Mouse (Mus musculus): ENCODE measurements around the gene Gm20696. TPM values are rescaled to one million over a fixed set of nuclear protein-coding genes. Genes with fewer than 3 reads are reported as not detected.

Gm20696 gene
- total RNA-seq, 2 experiments from 2014 or later: 2.9 to 5.0 TPM

DNA sequence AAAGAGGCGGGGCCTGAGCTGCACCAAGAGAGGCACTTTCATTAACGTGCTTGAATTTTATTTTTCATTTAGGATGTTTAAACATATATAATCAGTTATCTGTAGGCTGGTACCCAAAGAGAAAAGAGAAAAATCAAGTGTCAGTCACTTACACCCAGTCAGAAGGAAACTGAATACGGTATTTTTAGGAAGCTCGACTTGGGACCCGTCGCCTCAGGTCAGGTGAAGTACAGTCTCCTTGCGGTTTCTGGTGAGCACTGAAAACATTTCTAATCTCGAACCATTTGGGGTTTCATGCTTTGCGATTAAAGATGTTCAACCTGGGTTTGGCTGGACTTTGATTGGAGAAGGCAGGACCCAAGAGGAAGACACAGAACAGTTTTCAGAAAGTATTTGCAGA is 385.2 kb downstream of the Gm20696 start:
- ATAC-seq (replicated peaks; ENCODE audit: low FRiP score, poor library complexity, severe bottlenecking): no peak

DNA sequence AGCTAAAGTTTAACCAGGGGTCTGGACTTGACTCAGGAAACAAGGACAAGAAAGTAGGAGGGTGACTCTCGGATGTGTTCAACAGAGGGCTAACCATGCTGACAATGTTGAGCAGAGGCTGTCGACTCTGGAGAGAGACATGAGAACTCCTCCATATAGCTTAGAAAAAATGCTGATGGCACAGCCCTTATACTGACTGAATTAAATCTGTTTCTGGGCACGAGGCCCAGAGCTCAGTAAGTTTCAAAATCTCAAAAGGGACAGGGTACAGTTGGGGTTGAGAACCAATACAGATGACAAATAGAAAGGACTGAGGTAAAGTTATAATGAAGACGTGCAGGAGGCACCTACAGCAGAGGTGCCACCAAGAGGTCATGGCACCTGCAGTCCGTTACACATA is 386.0 kb downstream of the Gm20696 start:
- ATAC-seq (replicated peaks; ENCODE audit: low FRiP score, poor library complexity, severe bottlenecking): no peak

DNA sequence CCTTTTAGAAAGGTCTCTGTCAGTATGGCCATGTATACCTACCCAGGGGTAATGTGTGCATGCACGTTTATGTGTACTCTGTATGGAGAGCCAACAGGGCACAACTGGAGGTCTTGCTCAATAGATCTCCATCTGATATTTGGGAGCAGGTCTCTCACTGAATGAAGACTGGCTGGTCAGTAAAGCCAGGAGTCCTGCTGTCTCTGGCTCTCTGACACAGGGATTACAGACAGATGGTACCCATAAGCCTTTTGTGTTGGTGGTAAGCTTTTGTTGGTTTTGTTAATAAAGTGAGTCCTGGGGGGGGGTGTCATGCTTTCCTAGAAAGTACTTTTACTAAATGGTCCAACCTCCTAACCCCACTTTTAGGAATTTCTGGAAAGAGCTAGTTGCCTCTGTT is 389.3 kb downstream of the Gm20696 start:
- ATAC-seq (replicated peaks; ENCODE audit: low FRiP score, poor library complexity, severe bottlenecking): no peak

DNA sequence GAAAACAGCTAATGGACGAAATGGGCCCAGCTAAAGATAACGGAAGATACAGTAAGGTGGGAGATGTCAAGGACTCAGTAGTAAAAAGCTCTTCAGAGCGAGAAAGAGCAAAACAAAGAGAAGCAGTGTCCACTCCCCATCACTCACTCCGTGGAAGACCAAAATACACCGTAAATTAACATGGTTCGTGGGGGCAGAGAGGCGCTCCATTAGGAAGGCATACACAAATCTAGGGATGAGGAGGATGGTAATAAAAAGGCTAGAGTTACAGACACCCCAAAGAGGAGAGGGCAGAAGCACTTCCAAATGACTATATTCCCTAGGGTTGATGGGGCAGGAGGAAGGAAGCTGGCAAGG is 390.3 kb downstream of the Gm20696 start:
- no peak for ATAC-seq (replicated peaks; ENCODE audit: low FRiP score, poor library complexity, severe bottlenecking)

DNA sequence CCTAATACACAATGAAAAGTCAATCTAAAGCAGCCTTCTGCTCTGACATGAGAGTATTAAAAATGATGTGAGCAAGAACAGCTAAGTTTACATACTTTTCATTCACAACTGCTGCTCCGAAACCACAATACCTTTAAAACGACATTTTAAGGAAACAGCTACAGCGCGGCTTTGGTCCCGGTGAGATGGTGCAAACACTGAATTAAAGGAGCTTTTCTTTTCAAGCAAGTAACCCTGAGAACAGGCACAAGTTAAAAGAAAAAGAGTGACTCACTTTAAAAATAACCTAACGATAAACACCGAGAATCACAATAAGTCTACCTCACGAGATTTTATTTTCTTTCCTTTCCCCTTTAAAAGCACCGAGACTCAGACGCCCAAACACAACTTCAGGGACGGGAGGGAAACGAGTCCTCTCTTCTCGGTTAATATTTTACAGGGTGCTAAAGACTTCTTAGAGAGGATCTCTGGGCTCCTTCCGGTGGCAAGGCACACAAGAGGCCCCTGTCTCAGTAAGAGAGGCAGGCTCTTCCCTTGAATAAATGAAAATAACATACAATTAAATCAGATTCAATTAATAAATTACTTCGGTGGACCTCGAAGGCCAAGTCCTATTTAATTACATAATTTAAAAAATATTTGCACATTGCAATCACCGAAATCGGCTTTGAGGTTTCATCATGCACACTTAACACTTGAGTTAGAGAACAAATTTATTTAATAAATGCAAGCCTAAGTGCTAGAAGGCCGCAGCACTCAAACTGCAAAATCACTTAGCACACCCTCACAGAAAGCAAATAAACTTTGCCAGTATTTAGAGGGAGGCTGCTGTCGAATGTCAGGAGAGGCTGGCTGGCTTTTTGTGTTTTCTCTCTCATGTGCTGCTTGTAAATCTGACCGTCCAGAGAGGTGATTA is 391.0 kb downstream of the Gm20696 start:
- no peak for ATAC-seq (replicated peaks; ENCODE audit: low FRiP score, poor library complexity, severe bottlenecking)

DNA sequence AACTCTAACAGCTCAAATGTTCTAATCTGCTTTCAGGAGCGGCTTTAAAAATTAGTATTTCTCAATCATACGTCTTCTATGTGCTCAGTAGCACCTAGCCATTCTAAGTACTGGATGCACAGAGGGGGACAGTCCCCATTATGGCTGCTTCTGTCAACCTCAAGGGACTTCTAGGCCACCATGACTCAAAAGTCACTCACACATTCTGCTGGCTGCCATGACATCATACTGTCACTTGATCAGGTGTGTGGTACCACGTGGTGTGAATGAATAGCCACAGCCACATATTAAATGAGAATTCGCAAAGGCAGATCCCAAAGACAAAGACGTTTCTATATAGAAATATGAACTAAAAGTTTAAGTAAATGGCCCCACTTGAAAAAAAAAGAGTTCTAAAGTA is 391.9 kb downstream of the Gm20696 start:
- no peak for ATAC-seq (replicated peaks; ENCODE audit: low FRiP score, poor library complexity, severe bottlenecking)

DNA sequence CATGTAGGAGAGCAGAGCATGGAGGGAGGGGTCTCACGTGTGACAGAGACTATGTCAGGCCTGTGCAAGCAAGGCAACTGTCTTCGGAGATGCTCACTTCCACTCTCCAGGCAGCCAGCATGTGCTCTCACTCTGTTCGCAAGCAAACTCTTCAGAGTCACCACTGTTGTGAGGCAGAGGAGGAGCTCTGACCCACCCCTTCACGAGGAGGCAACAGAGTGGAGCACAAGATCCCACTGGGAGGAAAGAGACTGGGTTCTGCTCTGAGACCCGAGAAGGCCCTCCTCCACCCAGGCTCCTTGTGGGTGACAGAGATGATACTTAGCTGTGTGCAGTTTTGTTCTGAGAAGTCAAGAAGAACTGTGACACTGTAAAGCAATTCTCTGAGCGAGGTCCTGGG is 392.4 kb downstream of the Gm20696 start:
- no peak for ATAC-seq (replicated peaks; ENCODE audit: low FRiP score, poor library complexity, severe bottlenecking)

DNA sequence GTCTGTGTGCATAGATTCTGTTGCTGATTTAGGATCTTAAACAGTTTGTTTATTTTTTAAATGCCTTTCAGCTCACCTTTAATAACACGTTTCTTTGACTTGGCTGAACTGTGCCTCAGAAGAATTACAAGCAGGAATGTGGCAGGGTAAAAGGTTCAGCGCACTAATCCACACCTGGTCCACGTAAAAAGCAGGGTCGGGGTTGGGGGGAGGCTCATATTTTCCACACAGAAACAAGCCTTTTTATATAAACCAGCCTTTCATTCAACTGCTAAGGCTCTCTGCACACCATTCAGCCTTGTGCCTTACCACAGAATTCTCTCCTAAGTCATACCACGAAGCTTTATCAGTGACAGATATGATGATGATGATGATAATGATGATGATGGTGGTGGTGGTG is 393.4 kb downstream of the Gm20696 start:
- ATAC-seq (replicated peaks; ENCODE audit: low FRiP score, poor library complexity, severe bottlenecking): no peak

DNA sequence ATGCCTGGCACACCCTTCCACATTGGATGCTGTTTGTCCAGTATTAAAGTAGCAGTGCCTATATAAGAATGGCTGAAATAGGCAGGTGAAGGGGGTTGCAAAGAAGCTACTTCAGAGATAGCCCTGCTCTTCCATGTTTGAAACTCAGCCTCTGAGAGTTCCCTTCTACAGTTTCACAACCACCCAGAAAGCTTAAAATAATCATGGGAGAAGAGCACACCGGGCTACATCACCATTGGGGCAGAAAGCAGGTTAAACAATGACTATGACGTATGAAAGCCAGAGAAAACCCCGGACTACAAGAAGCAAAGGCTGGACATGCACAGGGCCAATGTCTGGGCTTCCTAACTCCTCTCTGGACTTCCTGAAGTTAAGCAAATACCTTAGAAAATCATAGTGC is 394.4 kb downstream of the Gm20696 start:
- ATAC-seq (replicated peaks; ENCODE audit: low FRiP score, poor library complexity, severe bottlenecking): no peak

DNA sequence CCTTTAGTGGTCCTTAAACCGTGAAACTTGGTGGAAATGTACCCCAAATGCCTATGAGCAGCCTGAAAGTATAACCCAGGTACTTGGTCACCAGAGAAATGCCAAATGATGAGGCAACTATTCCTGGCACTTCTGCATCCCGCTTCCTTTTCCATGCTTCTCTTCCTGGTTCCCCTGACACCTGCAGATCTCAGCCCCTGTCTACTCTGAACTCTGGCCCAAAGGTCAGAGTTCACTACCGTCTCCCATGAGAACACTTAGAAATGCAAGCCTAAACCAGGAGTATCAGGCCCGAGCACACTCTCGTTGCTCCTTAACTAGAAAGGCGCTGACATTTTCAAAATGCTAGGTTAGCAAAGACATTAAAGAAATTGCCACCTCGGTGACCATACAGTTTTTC is 394.9 kb downstream of the Gm20696 start:
- ATAC-seq (replicated peaks; ENCODE audit: low FRiP score, poor library complexity, severe bottlenecking): no peak

DNA sequence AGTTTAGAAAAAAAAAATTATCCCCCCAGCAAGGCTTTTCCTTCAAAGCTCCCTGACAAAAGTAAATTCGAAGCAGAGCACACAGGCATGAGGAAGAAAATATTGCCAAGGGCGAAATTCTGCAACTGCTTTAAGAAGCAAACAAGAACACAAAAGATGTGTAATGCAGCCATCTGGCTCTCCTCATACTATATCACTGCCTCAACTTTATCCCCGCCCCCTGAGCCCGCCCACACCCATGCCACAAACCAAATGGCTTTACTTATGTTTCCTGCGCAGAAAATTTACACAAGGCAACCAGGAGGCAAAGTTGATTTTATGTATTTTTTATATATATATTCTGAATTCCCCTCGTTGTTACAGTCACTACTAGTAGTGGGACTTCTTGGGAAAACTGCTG is 396.7 kb downstream of the Gm20696 start:
- ATAC-seq (replicated peaks; ENCODE audit: low FRiP score, poor library complexity, severe bottlenecking): no peak

DNA sequence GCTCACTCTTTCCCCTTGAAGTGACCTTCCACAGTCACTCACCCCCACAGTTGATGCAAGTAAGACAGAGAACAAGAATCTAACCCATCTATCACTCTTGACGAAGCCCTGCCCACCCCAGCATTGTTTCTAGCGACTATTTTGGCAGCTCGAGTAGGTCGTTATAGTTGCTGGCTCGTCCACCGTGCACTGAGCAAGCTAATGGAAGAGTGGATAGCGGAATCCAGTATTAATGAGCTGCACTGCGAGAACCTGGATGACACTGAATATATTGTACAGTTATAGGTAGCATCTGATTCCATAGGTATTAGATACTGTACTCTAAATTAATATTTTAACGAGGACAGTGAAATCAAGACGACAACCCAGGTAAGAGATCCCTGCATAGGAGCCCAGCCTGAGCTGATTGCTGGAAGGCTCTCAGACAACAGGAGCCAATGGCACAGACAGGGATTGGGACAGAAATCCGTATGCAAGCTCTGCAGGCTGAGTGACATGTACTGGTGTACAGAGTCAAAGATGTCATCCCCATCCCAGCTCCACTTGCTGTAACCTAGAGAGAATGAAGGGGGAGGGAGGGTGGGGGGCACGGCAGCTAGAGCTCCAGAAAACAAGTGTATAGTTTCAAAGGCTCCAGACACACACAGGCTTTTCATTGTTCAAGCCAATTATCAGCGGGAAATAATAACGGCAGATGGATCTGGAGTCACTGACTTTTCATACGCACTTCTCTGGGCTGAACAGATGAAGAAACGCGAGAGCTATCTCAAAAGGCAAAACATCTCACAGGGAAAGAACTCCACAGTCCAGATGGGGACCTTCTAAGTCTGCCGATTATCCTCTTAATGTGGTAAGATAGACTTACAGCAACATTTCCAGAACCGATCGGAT is 398.2 kb downstream of the Gm20696 start:
- no peak for ATAC-seq (replicated peaks; ENCODE audit: low FRiP score, poor library complexity, severe bottlenecking)

DNA sequence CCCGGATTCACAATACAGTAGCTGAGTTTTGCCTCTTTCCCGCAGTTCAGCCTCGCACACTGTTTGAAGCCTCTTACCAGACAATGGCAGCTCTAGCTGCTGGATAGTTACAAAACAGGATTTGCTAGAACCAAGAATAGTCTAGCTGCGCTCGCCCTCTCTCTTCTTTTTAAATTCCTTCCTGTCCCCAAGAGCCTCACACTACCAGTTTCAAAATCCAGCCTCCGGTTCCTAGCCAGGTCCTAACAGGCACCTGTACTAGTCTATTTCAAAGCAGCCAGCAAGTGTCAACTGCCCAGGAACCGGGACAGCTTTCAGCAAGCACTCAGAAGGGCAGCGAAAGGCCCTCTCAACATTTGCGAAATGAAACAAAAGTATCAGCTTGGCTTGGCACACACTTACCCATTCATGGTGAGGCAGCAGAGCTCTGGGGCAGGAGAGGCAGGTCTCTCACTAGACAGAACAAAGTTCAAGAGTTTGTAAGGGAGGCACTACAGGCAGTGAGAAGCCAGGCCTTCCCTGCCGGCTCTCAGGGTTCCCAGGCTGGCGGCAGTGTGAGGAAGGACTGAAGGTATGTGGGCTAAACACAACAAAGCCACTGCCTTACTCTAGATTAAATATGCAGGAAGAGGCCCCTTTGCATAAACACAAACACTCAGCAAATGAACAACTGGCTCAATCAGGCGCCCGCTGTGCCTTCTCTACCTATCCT is 400.5 kb downstream of the Gm20696 start:
- ATAC-seq (replicated peaks; ENCODE audit: low FRiP score, poor library complexity, severe bottlenecking): no peak

DNA sequence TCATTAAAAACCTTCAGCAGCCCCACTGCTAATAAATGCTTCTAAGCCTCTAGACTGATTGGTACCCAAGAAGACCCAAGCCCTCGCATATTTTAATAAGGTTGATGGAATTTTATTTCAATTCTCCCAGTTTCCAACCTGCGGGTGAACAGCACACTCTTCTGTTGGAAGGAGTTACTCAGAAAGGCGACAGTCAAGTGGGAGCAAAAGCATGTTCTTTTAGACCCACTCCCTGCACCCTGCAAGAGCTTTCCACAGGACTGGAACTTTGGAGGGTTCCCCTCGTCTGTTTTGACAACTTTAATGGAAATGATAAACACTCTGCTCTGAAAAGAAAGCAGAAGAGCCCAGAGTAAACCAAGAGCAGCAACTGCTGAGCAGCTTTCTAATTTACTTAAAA is 401.4 kb downstream of the Gm20696 start:
- ATAC-seq (replicated peaks; ENCODE audit: low FRiP score, poor library complexity, severe bottlenecking): no peak

DNA sequence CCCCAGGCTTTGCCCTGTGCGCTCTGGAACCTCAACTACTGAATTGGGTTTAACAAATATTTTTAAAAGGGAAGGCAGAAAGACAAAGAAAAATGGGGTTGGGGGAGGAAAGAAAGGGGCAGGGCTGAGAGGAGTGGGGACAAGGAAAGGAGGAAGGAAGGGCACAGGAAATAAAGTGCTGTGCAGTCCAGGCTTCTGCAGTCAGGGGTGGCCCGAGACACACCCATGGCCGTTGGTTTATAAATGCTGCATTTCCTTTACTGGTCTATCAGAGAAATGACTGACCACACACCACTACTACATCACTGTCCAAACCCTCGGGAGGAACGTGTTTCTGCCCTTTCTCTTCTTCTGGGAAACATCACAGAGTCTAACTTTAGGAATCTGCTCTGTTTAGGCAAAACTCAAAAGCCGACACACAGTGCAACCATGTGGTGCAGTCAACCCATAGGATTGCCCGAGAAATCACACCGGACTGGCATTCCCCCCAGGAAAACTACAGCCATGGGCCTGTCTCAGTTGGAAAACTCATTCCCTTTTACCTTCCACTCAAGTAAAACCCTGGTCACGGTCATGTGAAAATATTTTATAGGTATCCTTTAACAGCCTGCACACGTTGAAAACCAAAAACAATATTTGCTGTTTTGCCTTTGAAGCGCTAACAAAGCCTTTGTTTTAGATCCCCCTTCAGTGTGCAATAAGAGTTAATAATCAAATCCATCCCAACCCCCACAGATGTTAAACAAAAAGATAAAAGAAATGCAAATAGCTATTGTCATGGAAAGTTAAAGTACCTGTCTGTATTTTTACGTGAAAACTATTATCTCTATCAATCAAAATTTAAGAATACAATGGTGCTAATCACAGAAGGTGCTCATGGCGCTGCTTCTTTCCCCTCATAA is 402.2 kb downstream of the Gm20696 start:
- no peak for ATAC-seq (replicated peaks; ENCODE audit: low FRiP score, poor library complexity, severe bottlenecking)

DNA sequence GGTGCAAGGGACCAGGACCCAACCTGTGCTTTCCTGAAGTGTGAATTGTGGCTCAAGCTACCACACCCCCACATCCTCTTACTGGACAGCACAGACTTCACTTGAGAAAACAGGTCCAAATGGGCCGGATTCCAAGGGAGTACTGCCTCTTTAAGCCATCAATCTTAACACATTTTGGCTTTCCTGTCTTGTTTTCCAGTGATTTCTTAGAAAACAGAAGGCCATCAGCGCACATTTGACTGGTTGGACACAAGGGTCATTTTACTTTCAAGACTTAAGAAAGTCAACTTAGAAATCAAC is 402.8 kb downstream of the Gm20696 start:
- no peak for ATAC-seq (replicated peaks; ENCODE audit: low FRiP score, poor library complexity, severe bottlenecking)

DNA sequence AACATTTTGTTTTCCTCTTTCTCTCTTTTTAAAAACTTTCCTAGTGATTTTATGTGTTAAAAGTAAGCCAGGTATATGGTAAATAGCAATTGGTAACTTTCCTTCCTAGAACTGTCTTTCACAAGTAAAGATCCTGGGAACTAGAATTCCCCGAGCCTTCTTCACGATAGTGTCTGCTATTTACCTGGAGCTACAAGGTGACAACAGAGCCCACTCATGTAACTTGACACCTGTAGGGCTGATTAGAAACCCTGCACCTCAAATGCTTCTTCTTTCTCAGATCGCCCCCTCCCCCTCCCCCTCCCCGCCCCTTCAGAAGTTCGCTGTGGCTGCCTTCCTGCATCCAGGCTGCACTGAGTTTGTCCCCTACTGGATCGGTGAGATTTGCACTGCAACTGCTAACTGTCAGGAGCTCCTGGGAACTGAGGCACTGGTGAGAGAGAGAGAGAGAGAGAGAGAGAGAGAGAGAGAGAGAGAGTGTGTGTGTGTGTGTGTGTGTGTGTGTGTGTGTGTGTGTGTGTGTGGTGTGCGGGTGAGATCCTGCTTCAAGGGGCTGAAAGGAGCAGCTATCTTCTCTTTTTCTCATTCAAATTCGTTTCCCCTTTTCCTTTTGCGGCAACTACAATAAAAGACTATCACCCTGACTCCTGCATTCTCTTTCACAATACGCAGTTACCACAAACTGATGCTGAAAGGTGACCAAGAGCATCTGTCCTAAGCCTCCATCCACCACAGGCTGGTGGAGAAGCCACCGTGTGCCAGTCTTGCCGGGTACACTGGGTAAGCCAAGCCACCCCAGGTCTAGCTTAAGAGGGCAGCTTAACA is 403.3 kb downstream of the Gm20696 start:
- no peak for ATAC-seq (replicated peaks; ENCODE audit: low FRiP score, poor library complexity, severe bottlenecking)

DNA sequence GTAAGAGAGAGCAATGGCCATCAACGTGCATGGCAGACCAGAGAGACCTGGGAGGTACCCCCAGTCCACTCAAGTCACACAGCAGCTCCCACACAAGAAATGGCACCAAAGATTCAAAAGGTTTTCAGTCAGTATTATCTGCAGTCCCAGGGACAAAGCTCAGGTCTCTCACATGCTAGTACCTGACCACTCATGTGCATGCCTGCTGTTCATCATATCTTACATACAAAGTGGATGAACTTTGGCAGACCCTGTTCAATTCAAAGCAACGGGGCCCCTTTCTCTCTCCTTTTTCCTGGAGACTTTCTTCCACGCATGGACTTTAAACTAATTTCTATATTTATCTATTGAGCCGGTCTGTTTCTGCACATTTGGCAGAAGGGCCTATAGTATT is 404.9 kb downstream of the Gm20696 start:
- ATAC-seq (replicated peaks; ENCODE audit: low FRiP score, poor library complexity, severe bottlenecking): no peak

Measured in erythroid progenitor cell, adult 5-6 weeks (primary cell).